Mouse (Mus musculus) liver, adult 2 months (tissue): ENCODE measurements around the gene Fblim1.

Experiments
- CTCF ChIP-seq: fragments of 200-500 bp; IDR thresholded peaks from 2 replicates; pipeline ENCODE4 v1.5.1; 2011; ENCODE audit warnings: low read depth, low read length, control low read depth
- POLR2A ChIP-seq: fragments of 200-500 bp; IDR thresholded peaks from 2 replicates; pipeline ENCODE4 v1.6.1; 2011; ENCODE audit warnings: low read length, control low read depth; ENCODE audit not compliant: insufficient read depth; ENCODE audit errors: extremely low read depth

DNA sequence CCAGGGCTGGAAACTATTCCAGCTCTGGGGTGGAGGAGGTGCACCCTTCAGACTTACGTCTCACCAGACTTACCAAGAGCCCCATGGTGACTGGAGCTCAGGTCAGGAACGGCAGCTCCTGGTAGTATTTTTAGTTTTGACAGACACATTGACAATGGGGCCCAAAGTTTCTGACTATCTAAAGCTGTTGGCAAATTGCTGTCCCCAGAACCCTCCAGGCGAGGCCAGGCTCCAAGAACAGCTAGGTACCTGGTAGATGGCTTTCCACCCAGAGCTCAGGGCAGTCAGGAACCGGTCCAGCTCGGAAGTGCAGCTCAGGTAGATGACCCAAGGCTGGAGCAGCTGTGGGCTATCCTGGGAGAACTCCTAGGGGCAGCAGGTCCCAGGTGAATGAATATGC is 21.6 kb upstream of the Fblim1 start:
- TF ChIP-seq CTCF: no peak
- TF ChIP-seq POLR2A: no peak
